In genomic region chr4:53438836-53439480, GRCm38 (mm10) we compare ENCODE assay signal across 9 mouse cellular contexts. TPM values are rescaled to one million over a fixed set of nuclear protein-coding genes. Genes with fewer than 3 reads are reported as not detected.
DNase-seq lines count a peak whose midpoint lies in the region; ATAC-seq lines count a peak whose summit lies in the region.
"Had no signal": no experiment of that assay in that cellular context is flagged by ENCODE, and none has a peak within 500 bp of the region (broad histone marks: within the 10 kb centered on the region; RNA-seq: fewer than 3 reads in every experiment).

No protein-coding gene starts in this region.

- H3K4me2 ChIP-seq in liver, embryonic 11.5 days, result peak overlapping the region; percentile 98
- H3K4me2 ChIP-seq in neural tube, embryonic 14.5 days (ENCODE audit: low read depth, low read length), result peak overlapping the region; percentile 96

- H3K9me3 ChIP-seq in liver, embryonic 11.5 days (ENCODE audit: control insufficient read depth, low read length), result no peaks in the 10 kb centered on the region
- H3K9me3 ChIP-seq in neural tube, embryonic 14.5 days (ENCODE audit: control insufficient read depth, low read length), result no peaks in the 10 kb centered on the region

- peaks cover 22% of the 10 kb centered on the region for H3K27me3 ChIP-seq in liver, embryonic 11.5 days (replicated peaks; ENCODE audit: control insufficient read depth, insufficient read depth, low read length)
- H3K27me3 ChIP-seq in neural tube, embryonic 14.5 days (ENCODE audit: control insufficient read depth, insufficient read depth, low read length), result peaks cover 3% of the 10 kb centered on the region; the same call in 1 of the 2 replicates

- H3K4me3 ChIP-seq in liver, embryonic 11.5 days (ENCODE audit: low read depth, low read length), result peak overlapping the region; percentile 79
- no peak overlapping the region for H3K4me3 ChIP-seq in neural tube, embryonic 14.5 days (ENCODE audit: low read depth, low read length)

- no peak for ATAC-seq in liver, embryonic 11.5 days (replicated peaks; ENCODE audit: low FRiP score)
- no peak for ATAC-seq in neural tube, embryonic 14.5 days (ENCODE audit: low read depth)

- H3K36me3 ChIP-seq in liver, embryonic 11.5 days (ENCODE audit: control insufficient read depth, insufficient read depth, low read length), result no peaks in the 10 kb centered on the region
- H3K36me3 ChIP-seq in neural tube, embryonic 14.5 days (ENCODE audit: control insufficient read depth, insufficient read depth, low read length), result no peaks in the 10 kb centered on the region

- peak overlapping the region; percentile 70 for H3K27ac ChIP-seq in liver, embryonic 11.5 days (ENCODE audit: low read depth, low read length)
- H3K27ac ChIP-seq in neural tube, embryonic 14.5 days (ENCODE audit: low read depth, low read length), result no peak overlapping the region

- no peak for DNase-seq in liver, embryonic 11.5 days (ENCODE audit: low spot score)
- DNase-seq in liver, result no peak
- DNase-seq in c-Kit-positive CD71-positive TER-119-positive erythroid progenitor cells, embryonic 14.5 days (ENCODE audit: low spot score), result peak; percentile 25
- DNase-seq in induced T-regulatory cell, adult 2 months (ENCODE audit: low read depth), result peak; percentile 7
- DNase-seq in thymus, postnatal 0 days (ENCODE audit: low spot score), result no peak
- no peak for DNase-seq in frontal cortex, adult 2 months (ENCODE audit: extremely low spot score in 1 of 2, low spot score in 1 of 2)
- DNase-seq: cerebellum, adult 2 months; kidney, postnatal 4 days had no signal

- peaks cover 12% of the 10 kb centered on the region; the same call in 1 of the 2 replicates for H3K4me1 ChIP-seq in liver, embryonic 11.5 days (replicated peaks; ENCODE audit: control insufficient read depth, insufficient read depth, low read length)
- peaks cover 10% of the 10 kb centered on the region for H3K4me1 ChIP-seq in neural tube, embryonic 14.5 days (ENCODE audit: control insufficient read depth, insufficient read depth, low read length)

- 70% methylated on average over 7 of the region's 7 CpGs for WGBS in liver, embryonic 11.5 days
- 75% methylated on average over 7 of the region's 7 CpGs for WGBS in neural tube, embryonic 14.5 days

- no peak overlapping the region for H3K9ac ChIP-seq in liver, embryonic 11.5 days (ENCODE audit: low read depth, low read length)
- H3K9ac ChIP-seq in neural tube, embryonic 14.5 days (replicated peaks; ENCODE audit: low read depth, low read length), result no peak overlapping the region

RNA-seq across cellular contexts. Expression of gene Slc44a1, which starts 1.3 kb away (rescaled TPM):
- polyA plus RNA-seq in liver, embryonic 11.5 days (2014; fragmentation: Nextera tagmentation; extraction: Ambion mirVana), result 19.2 and 20.8 TPM in 2 replicates
- 14.2 and 17.0 TPM in 2 replicates for polyA plus RNA-seq in neural tube, embryonic 14.5 days (2014; fragmentation: Nextera tagmentation; extraction: Ambion mirVana)
- polyA plus RNA-seq in thymus, postnatal 0 days (2015; fragmentation: Nextera tagmentation; extraction: Ambion mirVana), result 9.5 and 9.6 TPM in 2 replicates
- 50.3 and 51.1 TPM in 2 replicates for polyA plus RNA-seq in frontal cortex, adult 2 months (2012; rRNA removed)

Comparison
In these comparisons a context has a peak if more than half of its experiments do, and no peak if none do; other contexts are left out.
1. DNase-seq: peak in c-Kit-positive CD71-positive TER-119-positive erythroid progenitor cells, embryonic 14.5 days (single experiment) and induced T-regulatory cell, adult 2 months (single experiment); none in liver, embryonic 11.5 days (single experiment), liver (single experiment), thymus, postnatal 0 days (single experiment) and frontal cortex, adult 2 months (0 of 2).